Mouse (Mus musculus) frontal cortex, postnatal 25 days (tissue): ENCODE data around the gene Masp1.

Experiments used
- DNase-seq, 2 experiments: peaks; one replicate each; pipeline ENCODE4 v3.0.0; 2022; ENCODE audit warnings: low spot score in 2 of 2

The Masp1 gene

GRCm38 (mm10) chr16:23513401-23513800 lies 7.2 kb downstream of the Masp1 start:
- DNase-seq, result no peak

GRCm38 (mm10) chr16:23511166-23511935 lies 9.3 kb downstream of the Masp1 start:
- DNase-seq, result no peak

GRCm38 (mm10) chr16:23505904-23506687 lies 14.5 kb downstream of the Masp1 start:
- no peak for DNase-seq

GRCm38 (mm10) chr16:23504320-23504744 lies 16.3 kb downstream of the Masp1 start:
- DNase-seq, result no peak

DNA sequence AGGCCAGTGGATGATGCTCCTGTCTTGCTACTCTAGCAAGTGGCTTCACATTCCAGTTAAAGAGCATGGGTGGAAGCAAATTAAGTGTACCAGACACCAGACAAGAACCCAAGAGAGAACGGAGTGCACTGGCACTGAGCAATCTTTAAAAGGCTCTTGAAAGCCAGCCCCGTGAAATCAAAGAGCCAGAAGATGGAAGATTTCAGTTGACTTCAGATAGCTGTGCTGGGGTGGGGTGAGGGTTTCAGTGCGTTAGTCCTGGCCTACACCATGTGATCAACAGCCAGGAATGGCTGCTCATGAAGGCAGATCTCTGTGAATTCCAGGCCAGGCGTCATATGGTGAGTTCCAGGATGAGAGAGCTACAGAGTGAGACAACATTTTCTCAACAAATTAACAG lies 17.3 kb downstream of the Masp1 start:
- no peak for DNase-seq

DNA sequence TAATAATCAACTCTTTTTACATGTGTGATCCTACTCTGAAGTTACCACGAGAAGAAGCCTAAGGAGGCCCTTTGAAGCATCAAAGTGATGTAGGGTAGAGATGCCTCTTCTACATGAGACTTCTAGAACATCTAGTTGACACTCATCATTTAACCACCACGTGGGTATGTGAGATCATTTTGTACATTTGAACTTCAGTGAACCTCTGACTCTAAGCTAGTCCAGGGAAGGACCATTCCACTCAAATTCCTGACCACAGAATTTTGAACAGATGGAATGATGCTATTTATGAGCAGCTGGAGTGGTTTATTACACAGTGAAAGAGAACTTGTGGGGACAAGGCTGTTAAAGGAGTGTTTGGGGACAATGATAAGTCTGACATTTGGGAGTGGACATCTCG lies 18.1 kb downstream of the Masp1 start:
- no peak for DNase-seq

GRCm38 (mm10) chr16:23501288-23501687 lies 19.3 kb downstream of the Masp1 start:
- no peak for DNase-seq

DNA sequence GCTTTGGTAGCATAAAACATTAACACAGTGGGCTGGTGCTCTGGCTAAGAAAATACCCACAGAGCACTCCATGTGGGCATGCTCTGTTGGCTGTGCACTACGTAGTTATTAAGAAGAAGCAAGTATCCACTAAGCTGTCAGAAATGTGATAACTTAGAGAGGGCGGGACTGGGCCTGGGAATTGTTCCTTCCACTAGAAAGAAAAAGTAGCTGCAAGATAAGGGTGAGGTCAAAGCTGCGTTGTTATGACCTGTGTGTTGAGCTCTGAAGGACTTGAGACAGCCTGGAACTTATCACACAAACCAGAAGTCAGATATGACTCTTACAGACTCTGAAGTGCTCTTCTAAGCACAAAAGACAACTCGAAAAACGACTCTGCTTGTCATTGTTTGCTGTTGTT lies 20.1 kb downstream of the Masp1 start:
- no peak for DNase-seq

- no peak for DNase-seq
Measured at GRCm38 (mm10) chr16:23498691-23499131, 21.9 kb downstream of the Masp1 start.

- no peak for DNase-seq
Measured at GRCm38 (mm10) chr16:23497881-23498280, 22.7 kb downstream of the Masp1 start.

DNA sequence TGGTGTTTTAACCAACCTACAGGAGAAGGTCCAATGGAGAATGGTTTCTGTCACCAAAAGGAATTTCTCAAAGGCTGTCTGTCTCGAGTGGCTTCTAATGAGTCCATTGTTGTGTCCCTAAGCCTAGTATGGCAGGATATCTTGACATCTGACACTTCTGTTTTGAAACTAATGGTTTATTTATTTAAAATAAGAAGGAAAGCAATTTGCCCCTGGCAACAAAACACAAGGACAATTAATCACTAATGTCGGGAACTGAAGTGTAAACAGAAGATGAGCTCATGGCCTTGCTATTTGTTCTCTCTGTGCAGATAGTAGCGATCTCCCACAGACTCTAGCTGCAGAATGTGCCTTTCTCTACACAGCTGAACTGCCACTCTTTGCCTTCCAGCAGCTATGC lies 23.2 kb downstream of the Masp1 start:
- DNase-seq, result no peak

DNA sequence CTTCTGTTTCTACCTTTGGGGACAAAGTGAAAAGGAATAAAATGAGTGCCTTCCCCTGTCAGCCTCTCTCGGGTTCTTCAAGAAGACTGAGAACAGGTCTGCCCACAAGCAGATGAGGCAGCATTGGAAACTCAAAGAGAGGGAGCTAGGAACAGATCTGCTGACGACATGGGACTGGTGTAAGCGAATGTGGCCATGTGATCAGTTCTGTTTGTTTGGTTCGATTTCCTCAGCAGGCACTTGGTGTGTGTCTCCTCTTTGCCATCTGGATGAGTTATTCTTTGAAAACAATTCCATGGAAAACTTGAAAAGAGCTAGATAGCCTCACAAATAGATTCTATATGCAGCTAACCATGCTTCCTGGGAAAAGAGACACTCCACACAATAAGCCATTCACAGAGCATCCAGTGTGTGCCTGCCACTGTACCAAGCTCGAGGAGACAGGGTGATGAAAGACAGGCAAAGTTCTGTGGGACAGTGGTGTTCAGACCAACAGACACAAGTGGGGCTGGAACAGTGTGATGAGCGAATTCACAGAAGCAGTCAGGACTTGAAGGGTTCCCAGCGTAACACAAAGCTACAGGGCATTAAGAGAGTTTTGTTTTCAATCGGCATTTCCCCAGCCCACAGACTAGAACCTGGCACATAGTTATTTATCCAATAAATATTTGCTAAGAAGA lies 24.2 kb downstream of the Masp1 start:
- no peak for DNase-seq

DNA sequence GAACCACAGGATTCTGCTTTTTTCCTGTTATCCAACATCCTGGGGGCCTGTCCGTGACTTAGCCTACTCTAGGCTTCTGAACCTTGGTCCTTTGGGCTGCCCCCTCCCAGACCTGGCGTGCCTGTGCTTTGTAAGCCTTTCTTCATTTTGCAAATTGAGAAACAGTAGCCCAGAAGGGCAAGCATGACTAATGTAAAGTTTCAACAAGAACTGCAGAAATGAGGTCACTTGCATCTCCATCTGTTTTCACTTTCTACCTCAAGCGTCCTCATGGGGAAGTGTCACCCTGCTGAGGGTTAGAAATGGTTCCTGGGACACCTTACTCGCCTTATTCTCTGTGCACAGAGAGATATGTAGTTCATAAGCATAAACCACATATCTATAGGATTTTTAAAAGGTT lies 27.8 kb downstream of the Masp1 start:
- no peak for DNase-seq

GRCm38 (mm10) chr16:23483292-23483691 lies 37.3 kb downstream of the Masp1 start:
- no peak for DNase-seq

GRCm38 (mm10) chr16:23482846-23483245 lies 37.8 kb downstream of the Masp1 start:
- DNase-seq, result no peak

GRCm38 (mm10) chr16:23482218-23482617 lies 38.4 kb downstream of the Masp1 start:
- DNase-seq, result no peak

DNA sequence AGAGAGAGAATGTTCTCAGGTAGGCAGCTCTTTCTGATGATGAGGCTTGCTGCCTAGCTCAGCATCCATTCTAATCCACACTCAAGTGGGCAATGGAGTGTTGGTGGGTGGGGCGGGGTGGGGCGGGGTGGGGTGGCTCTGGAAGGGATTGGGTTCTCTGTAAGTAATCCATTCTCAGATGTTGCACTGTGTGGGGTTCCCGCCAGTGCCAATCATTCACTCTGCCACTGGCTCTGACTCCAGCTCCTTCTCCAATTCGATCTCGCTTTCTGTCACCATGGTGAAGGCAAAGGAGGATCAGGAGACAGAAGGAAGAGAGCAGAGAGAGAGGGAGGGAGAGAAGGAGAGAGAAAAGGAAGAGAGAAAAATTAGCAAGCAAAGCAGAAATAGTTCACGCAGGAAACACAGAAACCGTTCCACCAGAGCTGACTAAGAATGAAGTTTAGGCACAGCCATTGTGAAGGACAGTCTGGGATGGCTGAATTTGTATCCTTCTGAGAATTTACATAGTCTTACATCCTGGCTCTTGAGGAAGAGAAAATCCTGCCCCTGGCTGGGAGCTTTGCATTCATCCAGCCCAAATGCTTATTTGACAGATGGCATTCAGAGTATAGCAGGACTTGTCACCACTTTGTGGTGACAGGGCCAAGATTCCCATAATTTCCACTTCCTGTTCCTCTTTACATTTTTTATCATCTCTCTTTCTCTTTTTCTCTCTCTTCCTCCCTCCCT lies 40.6 kb downstream of the Masp1 start:
- DNase-seq, result no peak

GRCm38 (mm10) chr16:23476598-23476997 lies 44.0 kb downstream of the Masp1 start:
- DNase-seq, result no peak

DNA sequence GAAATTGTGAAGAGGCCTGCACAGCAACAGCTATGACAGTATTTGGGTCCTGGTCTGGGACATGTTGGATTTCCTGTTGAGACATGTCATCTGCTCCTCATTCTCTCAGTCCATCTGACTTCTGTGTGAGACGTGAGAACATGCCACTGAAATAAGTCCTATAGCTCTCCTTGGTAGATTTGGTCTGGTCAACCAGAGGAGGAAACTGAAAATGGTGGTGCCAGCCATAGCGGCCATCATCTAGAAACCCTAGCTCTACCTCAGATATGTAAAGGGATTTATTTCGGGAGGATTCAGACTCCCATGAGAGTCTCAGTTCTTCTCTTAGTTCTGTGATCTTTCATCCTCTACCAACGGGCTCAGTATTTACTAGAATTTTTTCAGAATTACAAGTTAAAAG lies 45.0 kb downstream of the Masp1 start:
- no peak for DNase-seq

DNA sequence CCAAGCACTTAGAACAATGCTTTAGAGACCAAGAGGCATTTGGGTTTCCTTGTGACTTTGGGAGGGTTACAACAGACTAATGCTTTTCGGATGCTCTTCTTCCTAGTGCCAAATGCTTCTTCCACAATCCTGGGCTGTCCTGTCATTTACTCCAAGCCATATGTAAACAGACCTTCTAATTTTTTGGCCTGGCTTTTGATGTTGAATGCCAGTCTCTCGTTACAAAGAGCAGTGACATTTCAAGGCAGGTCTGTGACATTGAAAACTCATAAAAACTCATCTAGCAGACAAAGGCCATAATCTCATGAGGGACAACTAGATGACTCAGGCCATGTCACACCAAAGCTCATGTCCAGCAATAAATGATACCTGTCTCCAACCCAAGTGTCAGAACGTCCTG lies 48.6 kb downstream of the Masp1 start:
- no peak for DNase-seq

GRCm38 (mm10) chr16:23471551-23471950 lies 49.1 kb downstream of the Masp1 start:
- DNase-seq, result no peak
